Mouse (Mus musculus): ENCODE measurements at regions not wholly inside any gene's neighbourhood (a gene's known extent, or its start where the extent isn't known, plus 50 kb on each side); places are given as distances from the start of the nearest gene placed in this dataset.
"Not testable (repeated sequence)": the region's sequence is repeated elsewhere in the genome, so short reads cannot be mapped to it uniquely, and the experiment has no call there.

DNA sequence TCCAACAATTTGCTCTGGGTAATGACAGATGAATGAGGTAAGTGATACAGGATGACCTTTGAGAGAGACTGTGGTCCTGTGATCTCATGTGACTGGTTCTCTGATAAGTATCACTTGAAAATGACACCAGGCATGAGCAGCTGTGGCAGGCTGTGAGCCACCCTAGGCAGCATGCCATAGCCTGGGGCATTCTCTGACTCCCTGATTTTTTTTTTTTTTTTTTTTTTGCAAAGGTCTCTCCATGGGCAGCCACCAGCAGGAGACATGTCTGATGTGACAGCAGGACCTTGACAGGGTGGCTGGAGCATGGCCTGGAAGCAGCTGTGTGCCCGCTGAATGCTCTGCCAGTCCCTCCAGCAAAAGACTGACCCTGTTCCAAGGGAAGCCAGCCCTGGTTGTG lies 116.4 kb upstream of the Vldlr start:
- no peaks in the 10 kb centered on the region for H3K27me3 ChIP-seq
- H3K27ac ChIP-seq, result no peak overlapping the region
- no peaks in the 10 kb centered on the region for H3K9me3 ChIP-seq (replicated peaks)
- H3K4me2 ChIP-seq, result no peak overlapping the region
- 89% methylated on average over 1 of the region's 1 CpGs for WGBS
- H3K36me3 ChIP-seq (ENCODE audit: poor library complexity, severe bottlenecking), result no peaks in the 10 kb centered on the region
- no peaks in the 10 kb centered on the region for H3K4me1 ChIP-seq
- ATAC-seq, result no peak
- no peak overlapping the region for H3K9ac ChIP-seq
- no peak overlapping the region for H3K4me3 ChIP-seq

DNA sequence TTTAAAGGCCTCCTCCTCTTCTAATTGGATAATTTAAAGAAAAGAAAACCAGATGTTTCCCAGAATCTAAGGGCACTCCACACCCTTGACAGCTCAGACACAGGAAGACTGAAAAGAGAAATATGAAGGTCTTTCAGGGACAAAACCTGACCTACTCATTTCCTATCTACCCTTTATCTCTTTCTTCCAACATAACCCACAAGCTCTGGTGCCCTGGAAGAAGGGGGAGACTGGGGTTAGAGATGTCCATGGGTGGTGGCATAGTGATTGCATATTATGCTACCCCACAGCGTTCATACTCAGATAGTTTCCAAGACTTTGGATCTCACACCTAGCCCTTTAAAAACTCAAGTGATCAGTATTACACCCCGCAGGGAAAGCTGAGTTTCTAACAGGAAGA lies 105.8 kb upstream of the Vldlr start:
- 91% methylated on average over 2 of the region's 2 CpGs for WGBS
- Histone ChIP-seq H3K9me3 (replicated peaks) (no peaks in the 10 kb centered on the region), H3K4me2 (no peak overlapping the region), H3K27ac (no peak overlapping the region), H3K36me3 (ENCODE audit: poor library complexity, severe bottlenecking) (no peaks in the 10 kb centered on the region), H3K4me1 (no peaks in the 10 kb centered on the region), H3K27me3 (no peaks in the 10 kb centered on the region), H3K4me3 (no peak overlapping the region), H3K9ac (no peak overlapping the region)
- no peak for ATAC-seq

DNA sequence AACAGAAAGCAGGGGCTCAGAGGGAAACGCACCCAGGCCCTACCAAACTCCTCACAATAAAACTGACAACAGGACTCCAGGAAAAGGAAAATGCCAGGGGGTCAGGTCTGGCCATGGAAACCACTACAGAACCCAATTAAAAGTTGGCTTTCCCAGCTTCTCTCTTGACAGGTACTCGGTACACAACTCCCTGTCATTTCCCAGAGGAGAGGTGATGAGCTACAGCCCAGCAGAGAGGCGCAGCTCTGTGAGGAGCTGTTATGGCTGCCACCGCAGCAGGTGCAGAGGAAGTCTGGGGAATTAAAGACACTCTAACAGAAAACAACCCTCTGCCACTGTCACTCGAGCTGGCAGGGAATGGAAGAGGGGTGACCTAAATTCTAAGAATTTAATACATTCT lies 95.4 kb upstream of the Vldlr start:
- no peak overlapping the region for H3K9ac ChIP-seq
- no peaks in the 10 kb centered on the region for H3K27me3 ChIP-seq
- WGBS, result 48% methylated on average over 5 of the region's 5 CpGs
- H3K27ac ChIP-seq, result no peak overlapping the region
- peaks cover 26% of the 10 kb centered on the region for H3K4me1 ChIP-seq
- no peaks in the 10 kb centered on the region for H3K9me3 ChIP-seq (replicated peaks)
- no peak for ATAC-seq
- no peak overlapping the region for H3K4me2 ChIP-seq
- H3K4me3 ChIP-seq, result no peak overlapping the region
- no peaks in the 10 kb centered on the region for H3K36me3 ChIP-seq (ENCODE audit: poor library complexity, severe bottlenecking)

DNA sequence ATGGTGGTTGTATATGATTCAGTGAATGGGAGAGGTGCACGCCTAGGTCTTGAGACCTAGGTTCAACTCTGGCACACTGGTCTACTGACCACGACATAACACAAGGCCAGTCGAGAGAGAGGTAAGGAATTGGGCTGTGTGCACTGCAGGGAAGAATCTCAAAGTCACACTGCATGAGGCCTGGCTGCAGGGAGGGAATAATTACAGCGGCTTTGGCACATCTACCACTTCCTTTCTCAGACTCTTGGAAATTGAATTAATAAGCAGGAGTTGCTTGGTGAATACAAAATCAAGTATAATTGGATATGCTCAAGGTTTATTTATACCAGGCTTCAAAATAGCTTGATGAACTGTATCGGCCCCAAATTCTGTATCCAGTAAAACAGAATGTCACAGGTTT lies 93.9 kb upstream of the Vldlr start:
- Histone ChIP-seq H3K27ac (peak overlapping the region; percentile 52; the same call in 1 of the 2 replicates), H3K9me3 (replicated peaks) (no peaks in the 10 kb centered on the region), H3K4me3 (no peak overlapping the region), H3K4me2 (no peak overlapping the region), H3K36me3 (ENCODE audit: poor library complexity, severe bottlenecking) (no peaks in the 10 kb centered on the region), H3K27me3 (no peaks in the 10 kb centered on the region), H3K9ac (no peak overlapping the region), H3K4me1 (peaks cover 26% of the 10 kb centered on the region)
- ATAC-seq, result no peak
- WGBS, result 72% methylated on average over 5 of the region's 5 CpGs

DNA sequence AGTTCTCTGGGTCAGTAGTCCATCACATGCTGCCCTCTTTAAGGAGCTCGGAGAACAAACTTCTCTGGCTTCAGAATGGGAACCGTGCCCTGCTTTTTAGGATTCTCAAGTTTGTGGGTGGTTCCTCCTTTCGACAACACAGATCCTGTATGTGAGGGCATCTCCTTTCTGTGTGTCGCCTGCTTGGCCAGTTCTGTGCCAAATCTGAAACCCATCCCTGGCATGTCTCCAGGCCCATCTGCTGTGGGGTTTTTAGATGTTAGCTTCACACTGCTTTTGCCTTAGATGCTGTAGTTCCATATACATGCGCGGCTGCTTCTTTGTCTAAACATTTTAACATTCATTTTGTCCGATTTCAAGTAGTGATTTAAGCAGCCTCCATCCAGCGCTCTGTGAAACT lies 93.0 kb upstream of the Vldlr start:
- Histone ChIP-seq H3K27me3 (no peaks in the 10 kb centered on the region), H3K9me3 (replicated peaks) (no peaks in the 10 kb centered on the region), H3K4me1 (peaks cover 26% of the 10 kb centered on the region), H3K9ac (no peak overlapping the region), H3K4me2 (peak overlapping the region; percentile 23; the same call in 1 of the 2 replicates), H3K27ac (peak overlapping the region; percentile 52), H3K4me3 (no peak overlapping the region), H3K36me3 (ENCODE audit: poor library complexity, severe bottlenecking) (no peaks in the 10 kb centered on the region)
- 39% methylated on average over 8 of the region's 8 CpGs for WGBS
- peak; percentile 60 for ATAC-seq

DNA sequence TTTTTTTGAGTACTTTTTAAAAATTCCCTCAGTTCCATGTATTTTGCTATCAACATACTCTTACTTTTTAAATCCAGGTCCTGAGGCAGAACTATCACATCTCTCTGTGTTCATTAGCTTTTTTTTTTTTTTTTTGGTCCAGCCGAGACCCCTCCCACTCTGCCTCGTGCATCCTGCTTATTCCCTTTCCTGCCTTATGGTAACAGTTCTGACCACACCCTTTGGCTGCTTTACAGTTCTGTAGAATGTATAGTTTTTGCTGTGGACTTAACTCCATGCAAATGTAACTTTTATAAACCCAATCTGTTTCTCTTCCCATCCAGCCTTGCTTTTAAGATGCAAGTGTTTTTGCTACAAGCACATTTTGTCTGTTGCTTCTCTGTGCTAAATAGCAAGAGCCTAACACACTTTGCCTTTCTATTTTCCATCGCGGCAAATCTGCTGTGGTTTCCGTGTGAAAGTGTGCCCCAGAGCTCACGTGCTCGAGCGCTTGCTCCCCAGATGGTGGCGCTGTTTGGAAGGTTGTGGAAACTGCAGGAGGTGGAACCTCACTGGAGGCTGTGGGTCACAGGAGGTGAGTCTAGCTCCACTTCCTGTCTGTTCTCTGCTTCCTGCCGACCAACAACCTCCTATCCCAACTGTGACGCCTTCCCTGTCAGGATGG lies 92.3 kb upstream of the Vldlr start:
- peaks cover 26% of the 10 kb centered on the region for H3K4me1 ChIP-seq
- H3K9me3 ChIP-seq (replicated peaks), result no peaks in the 10 kb centered on the region
- no peaks in the 10 kb centered on the region for H3K27me3 ChIP-seq
- ATAC-seq, result peak; percentile 14; the same call in 1 of the 2 replicates
- no peak overlapping the region for H3K9ac ChIP-seq
- H3K27ac ChIP-seq, result peak overlapping the region; percentile 51
- H3K4me2 ChIP-seq, result peak overlapping the region; percentile 23; the same call in 1 of the 2 replicates
- no peaks in the 10 kb centered on the region for H3K36me3 ChIP-seq (ENCODE audit: poor library complexity, severe bottlenecking)
- H3K4me3 ChIP-seq, result no peak overlapping the region
- 67% methylated on average over 11 of the region's 11 CpGs for WGBS

DNA sequence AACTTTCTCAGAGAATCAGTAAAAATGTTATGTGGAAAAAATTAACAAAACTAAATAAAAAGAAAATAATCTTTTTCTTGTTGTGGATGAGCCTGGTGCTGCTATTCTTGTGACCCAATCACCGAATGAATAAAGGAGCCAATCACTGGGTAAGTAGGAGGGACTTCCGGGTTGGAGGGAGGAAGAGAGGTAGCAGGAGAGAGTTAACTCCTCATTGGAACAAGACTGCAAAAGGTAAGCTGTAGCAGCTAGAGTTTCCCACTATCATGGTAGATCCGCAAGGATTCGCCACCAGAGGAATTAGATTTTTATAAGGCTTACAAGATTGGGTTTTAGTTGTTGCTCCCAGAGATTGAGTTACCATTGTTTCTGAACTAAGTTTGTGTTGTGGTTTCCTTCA lies 87.8 kb upstream of the Vldlr start:
- H3K4me1 ChIP-seq; H3K9ac ChIP-seq; H3K9me3 ChIP-seq (replicated peaks); ATAC-seq; H3K4me3 ChIP-seq; H3K4me2 ChIP-seq; H3K27ac ChIP-seq; H3K27me3 ChIP-seq; H3K36me3 ChIP-seq (ENCODE audit: poor library complexity, severe bottlenecking): not testable (repeated sequence)
- 91% methylated on average over 4 of the region's 4 CpGs for WGBS

DNA sequence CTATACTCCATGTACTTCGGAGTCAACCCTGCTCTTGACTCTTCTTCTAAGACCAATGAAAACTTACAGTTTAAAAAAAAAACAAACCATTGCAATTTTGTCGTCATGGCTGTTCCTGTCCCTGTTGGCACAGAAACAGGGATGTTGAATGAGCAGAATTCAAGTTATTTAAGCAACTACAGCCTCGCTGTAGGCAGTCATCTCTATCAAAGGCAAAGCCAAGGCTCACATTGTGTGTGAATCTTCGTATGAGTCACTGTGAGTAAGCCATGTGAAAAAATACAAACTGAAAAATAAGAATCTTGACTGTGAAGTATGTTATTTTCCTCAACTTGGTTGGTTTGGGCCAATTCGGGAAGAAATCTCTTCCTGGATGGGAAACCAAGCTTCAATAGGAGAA lies 81.9 kb upstream of the Vldlr start:
- no peaks in the 10 kb centered on the region for H3K27me3 ChIP-seq

DNA sequence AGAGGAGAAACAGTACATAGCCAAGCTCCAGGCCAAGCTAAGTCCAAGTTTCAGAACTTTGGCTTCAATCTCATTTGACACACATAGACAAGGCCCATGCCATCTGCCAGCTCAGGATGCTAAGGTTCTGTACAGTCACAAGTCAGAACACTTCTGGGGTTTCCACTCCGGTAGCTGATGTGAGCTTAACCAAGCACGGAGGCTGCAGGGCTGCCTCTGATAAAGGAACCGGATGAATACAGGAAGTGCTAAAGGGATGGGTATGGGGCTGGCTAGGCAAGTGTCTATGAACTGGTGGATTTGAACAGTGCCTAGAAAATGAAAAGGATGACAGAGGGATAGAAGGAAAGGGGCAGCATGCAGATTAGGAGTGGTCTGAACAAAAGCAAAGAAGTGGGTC lies 75.4 kb upstream of the Vldlr start:
- Histone ChIP-seq H3K4me1 (peaks cover 6% of the 10 kb centered on the region; the same call in 1 of the 2 replicates), H3K9ac (no peak overlapping the region), H3K9me3 (replicated peaks) (0 out of 2 replicates have a peak, but pooled peaks cover 4% of the 10 kb centered on the region), H3K4me2 (no peak overlapping the region), H3K27me3 (no peaks in the 10 kb centered on the region), H3K36me3 (ENCODE audit: poor library complexity, severe bottlenecking) (no peaks in the 10 kb centered on the region), H3K27ac (no peak overlapping the region), H3K4me3 (no peak overlapping the region)
- ATAC-seq, result no peak
- 76% methylated on average over 3 of the region's 3 CpGs for WGBS

More for the DNA sequence above, 81.9 kb upstream of the Vldlr start:
- ATAC-seq, result no peak
- H3K4me2 ChIP-seq, result no peak overlapping the region
- H3K9ac ChIP-seq, result no peak overlapping the region
- H3K9me3 ChIP-seq (replicated peaks), result no peaks in the 10 kb centered on the region
- no peak overlapping the region for H3K27ac ChIP-seq
- H3K4me3 ChIP-seq, result no peak overlapping the region
- no peaks in the 10 kb centered on the region for H3K4me1 ChIP-seq
- no peaks in the 10 kb centered on the region for H3K36me3 ChIP-seq (ENCODE audit: poor library complexity, severe bottlenecking)
- 87% methylated on average over 5 of the region's 5 CpGs for WGBS

DNA sequence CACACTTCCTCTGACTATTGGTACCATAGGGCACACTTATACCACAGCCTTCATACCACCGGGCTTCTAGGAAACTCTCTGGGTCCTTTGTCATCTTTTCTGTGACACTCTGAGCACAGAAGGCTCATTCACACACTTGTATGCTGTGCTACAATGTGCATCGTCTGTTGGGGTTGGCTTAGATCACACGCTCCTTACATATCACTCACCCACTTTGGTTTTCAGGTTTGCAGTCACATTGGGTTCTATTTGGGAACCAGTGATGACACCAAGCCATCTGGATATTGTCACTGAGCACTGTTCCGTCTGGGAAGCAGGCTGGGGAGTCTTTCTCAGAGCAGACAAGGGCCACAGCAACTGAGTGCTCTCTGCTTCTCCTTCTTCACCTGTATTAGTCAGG lies 74.1 kb upstream of the Vldlr start:
- no peaks in the 10 kb centered on the region for H3K36me3 ChIP-seq (ENCODE audit: poor library complexity, severe bottlenecking)
- H3K4me3 ChIP-seq, result no peak overlapping the region
- 93% methylated on average over 4 of the region's 4 CpGs for WGBS
- no peaks in the 10 kb centered on the region for H3K27me3 ChIP-seq
- H3K9ac ChIP-seq, result no peak overlapping the region
- ATAC-seq, result no peak
- 0 out of 2 replicates have a peak, but pooled peaks cover 4% of the 10 kb centered on the region for H3K9me3 ChIP-seq (replicated peaks)
- H3K4me1 ChIP-seq, result peaks cover 6% of the 10 kb centered on the region; the same call in 1 of the 2 replicates
- H3K27ac ChIP-seq, result no peak overlapping the region
- H3K4me2 ChIP-seq, result no peak overlapping the region

DNA sequence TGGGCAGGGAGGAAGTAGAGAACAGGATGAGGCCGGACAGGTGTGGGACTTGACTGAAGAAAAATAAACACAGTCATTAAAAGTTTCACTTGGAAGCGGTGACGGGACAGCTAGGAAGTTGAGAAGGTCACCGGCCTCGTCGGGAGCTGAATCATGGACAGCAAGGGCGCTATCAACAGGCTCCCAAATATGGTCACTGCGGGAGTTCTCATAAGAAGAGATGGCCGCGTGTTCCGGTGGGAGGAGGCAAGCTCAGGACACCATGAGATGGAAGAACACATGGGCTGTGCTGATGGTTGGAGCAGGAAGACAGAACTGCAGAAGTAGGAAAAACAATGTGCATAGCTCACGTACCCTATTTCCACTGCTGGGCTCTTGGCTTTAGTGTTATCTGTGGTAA lies 68.9 kb upstream of the Vldlr start:
- WGBS, result 91% methylated on average over 12 of the region's 12 CpGs
- no peak for ATAC-seq

DNA sequence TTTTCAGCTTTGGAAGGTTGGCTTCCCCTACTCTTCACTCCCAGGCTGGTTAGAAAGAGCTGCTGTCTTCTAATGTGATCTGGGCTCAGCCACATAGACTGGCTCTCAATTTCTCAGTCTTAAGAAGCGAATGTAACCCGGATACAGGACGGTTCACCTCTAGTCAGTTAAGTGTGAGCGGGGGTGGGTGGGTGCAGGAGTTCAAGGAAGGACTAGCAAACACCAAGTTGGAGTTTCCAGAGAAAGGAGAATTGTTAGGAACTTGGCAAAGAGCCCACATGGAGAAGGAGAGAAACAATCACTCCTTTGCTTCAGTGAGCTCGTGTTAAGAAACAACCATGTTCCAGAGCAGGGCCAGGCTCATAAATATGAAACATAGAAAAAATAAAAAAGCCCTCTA lies 68.0 kb upstream of the Vldlr start:
- Histone ChIP-seq H3K9me3 (replicated peaks) (no peaks in the 10 kb centered on the region), H3K4me3 (no peak overlapping the region), H3K27ac (no peak overlapping the region), H3K36me3 (ENCODE audit: poor library complexity, severe bottlenecking) (no peaks in the 10 kb centered on the region), H3K9ac (no peak overlapping the region), H3K4me1 (peaks cover 12% of the 10 kb centered on the region; the same call in 1 of the 2 replicates), H3K4me2 (no peak overlapping the region), H3K27me3 (no peaks in the 10 kb centered on the region)
- ATAC-seq, result no peak
- 63% methylated on average over 5 of the region's 5 CpGs for WGBS

More for the DNA sequence above, 68.9 kb upstream of the Vldlr start:
- H3K36me3 ChIP-seq (ENCODE audit: poor library complexity, severe bottlenecking), result no peaks in the 10 kb centered on the region
- H3K4me2 ChIP-seq, result no peak overlapping the region
- no peak overlapping the region for H3K9ac ChIP-seq
- H3K4me3 ChIP-seq, result no peak overlapping the region
- no peaks in the 10 kb centered on the region for H3K27me3 ChIP-seq
- H3K9me3 ChIP-seq (replicated peaks), result 0 out of 2 replicates have a peak, but pooled peaks cover under 1% of the 10 kb centered on the region
- H3K27ac ChIP-seq, result no peak overlapping the region
- H3K4me1 ChIP-seq, result peaks cover 13% of the 10 kb centered on the region; the same call in 1 of the 2 replicates

DNA sequence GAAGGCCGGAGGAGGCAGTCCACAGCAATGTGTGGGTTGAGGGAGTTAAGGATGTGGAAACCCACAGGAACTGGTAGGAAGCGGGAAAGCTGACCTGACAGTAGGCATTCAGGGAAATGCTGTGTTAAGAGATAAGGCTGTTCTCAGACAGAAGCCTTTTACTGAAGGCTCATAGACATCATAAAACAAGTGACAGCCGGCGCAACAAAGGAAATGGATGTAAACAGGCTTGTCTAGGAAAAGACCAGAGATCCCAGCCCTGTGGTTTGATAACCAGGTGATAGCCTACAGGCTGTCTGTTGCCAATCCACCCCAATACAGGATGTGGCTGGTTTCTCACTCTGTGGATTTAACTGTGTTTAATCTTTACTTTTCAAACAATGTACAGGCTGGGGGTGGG lies 66.7 kb upstream of the Vldlr start:
- Histone ChIP-seq H3K36me3 (ENCODE audit: poor library complexity, severe bottlenecking) (no peaks in the 10 kb centered on the region), H3K4me2 (no peak overlapping the region), H3K9me3 (replicated peaks) (no peaks in the 10 kb centered on the region), H3K4me1 (0 out of 2 replicates have a peak, but pooled peaks cover 7% of the 10 kb centered on the region), H3K9ac (no peak overlapping the region), H3K27me3 (no peaks in the 10 kb centered on the region), H3K27ac (no peak overlapping the region), H3K4me3 (no peak overlapping the region)
- no peak for ATAC-seq
- 88% methylated on average over 4 of the region's 4 CpGs for WGBS

Data from forebrain, embryonic 13.5 days (tissue).